Mouse (Mus musculus): ENCODE results near the gene Slc45a3.

DNA sequence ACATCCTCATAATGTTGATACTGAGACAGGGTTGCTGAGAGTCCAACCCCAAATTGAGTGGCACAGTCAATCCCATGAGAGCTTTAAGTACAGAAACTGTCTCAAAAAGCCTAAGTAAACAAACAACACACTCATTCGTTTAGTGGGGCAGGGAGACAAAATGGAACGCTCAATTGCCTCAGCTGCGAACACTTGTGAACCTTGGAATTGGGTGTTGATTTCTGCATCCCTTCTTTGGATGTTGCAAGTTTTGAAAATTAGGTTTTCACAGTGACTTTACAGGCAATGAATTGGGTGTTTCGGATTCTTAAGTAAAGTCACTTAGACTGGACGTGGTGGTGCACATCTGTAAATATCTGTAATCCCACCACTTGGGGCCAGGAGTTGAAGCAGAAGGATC, 44.0 kb downstream of the Slc45a3 start:
- TF ChIP-seq GATA1 (IDR thresholded peaks at IDR 0.05; ENCODE audit: borderline replicate concordance, low read length) (no peak), CTCF (IDR thresholded peaks at IDR 0.05; ENCODE audit: low read depth, low read length) (no peak), GATA2 (IDR thresholded peaks at IDR 0.05; ENCODE audit: borderline replicate concordance, low read depth, low read length) (no peak), TAL1 (conservative IDR thresholded peaks at IDR 0.05; ENCODE audit: low read depth, low read length) (no peak)

Data from G1E (cell line).